In the genomic region with DNA sequence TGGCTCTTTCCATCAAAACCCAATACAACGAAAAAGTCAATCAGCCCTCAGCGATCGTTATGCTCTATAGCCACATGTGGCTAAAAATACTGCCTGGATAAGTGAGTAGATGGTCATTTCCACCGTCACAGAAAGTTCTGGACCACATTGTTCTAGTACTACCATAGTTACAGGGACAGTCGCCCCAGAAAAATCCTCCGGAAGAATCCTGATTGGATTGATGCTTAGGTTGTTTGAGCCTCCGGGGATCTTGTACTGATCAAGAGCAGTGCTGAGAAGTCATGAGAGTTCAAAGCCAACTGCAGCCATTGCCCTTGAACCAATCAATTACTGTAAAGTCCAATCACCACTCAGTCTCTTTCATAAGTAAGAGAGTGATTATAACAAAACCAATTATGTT, we compare ENCODE assay signal across 11 mouse cellular contexts. TPM values are rescaled to one million over a fixed set of nuclear protein-coding genes. Genes with fewer than 3 reads are reported as not detected.
DNase-seq lines count a peak whose midpoint lies in the region; ATAC-seq and TF ChIP-seq lines count a peak whose summit lies in the region.
"Had no signal": no experiment of that assay in that cellular context is flagged by ENCODE, and none has a peak within 500 bp of the region (broad histone marks: within the 10 kb centered on the region; RNA-seq: fewer than 3 reads in every experiment).

No protein-coding gene starts in this region.

- H3K4me3 ChIP-seq in intestine, embryonic 14.5 days (ENCODE audit: low read depth, low read length) = no peak overlapping the region
- H3K4me3 ChIP-seq in intestine, postnatal 0 days (ENCODE audit: low read depth, low read length) = no peak overlapping the region
- H3K4me3 ChIP-seq in forebrain, embryonic 12.5 days (replicated peaks) = no peak overlapping the region
- H3K4me3 ChIP-seq in limb, embryonic 12.5 days (replicated peaks) = no peak overlapping the region

- no peak for DNase-seq in intestine, embryonic 14.5 days (ENCODE audit: low spot score)
- peak; percentile 28 for DNase-seq in Muller cell, postnatal 12 days (ENCODE audit: inconsistent ontology term)
- DNase-seq in cerebellum, adult 11 months = no peak
- no peak for DNase-seq in spleen, postnatal 14 days (ENCODE audit: low spot score in 2 of 2)
- DNase-seq in layer of hippocampus, adult 9-11 months = no peak
- DNase-seq: kidney, adult 8-10 months; thymus, adult 18-20 months had no signal

- H3K36me3 ChIP-seq in intestine, embryonic 14.5 days (ENCODE audit: control insufficient read depth, insufficient read depth, low read length) = no peaks in the 10 kb centered on the region
- H3K36me3 ChIP-seq in intestine, postnatal 0 days (ENCODE audit: control insufficient read depth, insufficient read depth) = no peaks in the 10 kb centered on the region
- no peaks in the 10 kb centered on the region for H3K36me3 ChIP-seq in forebrain, embryonic 12.5 days (replicated peaks)
- H3K36me3 ChIP-seq in limb, embryonic 12.5 days = no peaks in the 10 kb centered on the region

- 39% methylated on average over 7 of the region's 7 CpGs for WGBS in intestine, embryonic 14.5 days
- WGBS in intestine, postnatal 0 days = 48% methylated on average over 7 of the region's 7 CpGs
- 26% methylated on average over 7 of the region's 7 CpGs for WGBS in forebrain, embryonic 12.5 days
- WGBS in limb, embryonic 12.5 days = 33% methylated on average over 7 of the region's 7 CpGs

- no peaks in the 10 kb centered on the region for H3K9me3 ChIP-seq in intestine, embryonic 14.5 days (ENCODE audit: control insufficient read depth, low read length)
- H3K9me3 ChIP-seq in intestine, postnatal 0 days (ENCODE audit: control insufficient read depth) = no peaks in the 10 kb centered on the region
- no peaks in the 10 kb centered on the region for H3K9me3 ChIP-seq in forebrain, embryonic 12.5 days
- H3K9me3 ChIP-seq in limb, embryonic 12.5 days = no peaks in the 10 kb centered on the region

- H3K4me1 ChIP-seq in intestine, embryonic 14.5 days (replicated peaks; ENCODE audit: control insufficient read depth, insufficient read depth, low read length) = peaks cover 6% of the 10 kb centered on the region
- H3K4me1 ChIP-seq in intestine, postnatal 0 days (replicated peaks; ENCODE audit: control insufficient read depth, insufficient read depth, low read length) = no peaks in the 10 kb centered on the region
- H3K4me1 ChIP-seq in forebrain, embryonic 12.5 days = peaks cover 41% of the 10 kb centered on the region
- H3K4me1 ChIP-seq in limb, embryonic 12.5 days (replicated peaks) = peaks cover 26% of the 10 kb centered on the region

- ATAC-seq in intestine, embryonic 14.5 days (replicated peaks; ENCODE audit: low FRiP score, low TSS enrichment, low read depth) = no peak
- ATAC-seq in intestine, postnatal 0 days = no peak
- ATAC-seq in forebrain, embryonic 12.5 days (ENCODE audit: low FRiP score) = no peak
- no peak for ATAC-seq in limb, embryonic 12.5 days (ENCODE audit: insufficient number of reproducible peaks, insufficient read depth, low FRiP score, low TSS enrichment, low read depth)
- ATAC-seq: activated CD4-positive, CD25-positive, alpha-beta regulatory T cell, adult 4 months had no signal

- H3K27me3 ChIP-seq in intestine, embryonic 14.5 days (replicated peaks; ENCODE audit: control insufficient read depth, insufficient read depth, low read length) = 0 out of 2 replicates have a peak, but pooled peaks cover 5% of the 10 kb centered on the region
- H3K27me3 ChIP-seq in intestine, postnatal 0 days (replicated peaks; ENCODE audit: control insufficient read depth, insufficient read depth, low read length) = 0 out of 2 replicates have a peak, but pooled peaks cover 6% of the 10 kb centered on the region
- H3K27me3 ChIP-seq in forebrain, embryonic 12.5 days = peaks cover 48% of the 10 kb centered on the region
- peaks cover 19% of the 10 kb centered on the region for H3K27me3 ChIP-seq in limb, embryonic 12.5 days

- TF ChIP-seq CTCF in intestine, postnatal 0 days (IDR thresholded peaks at IDR 0.05; ENCODE audit: low read depth) = no peak

- no peak overlapping the region for H3K9ac ChIP-seq in intestine, embryonic 14.5 days (ENCODE audit: low read length)
- no peak overlapping the region for H3K9ac ChIP-seq in intestine, postnatal 0 days (ENCODE audit: low read depth, low read length)
- H3K9ac ChIP-seq in forebrain, embryonic 12.5 days = no peak overlapping the region
- no peak overlapping the region for H3K9ac ChIP-seq in limb, embryonic 12.5 days (replicated peaks)

- H3K27ac ChIP-seq in intestine, embryonic 14.5 days (ENCODE audit: low read depth) = no peak overlapping the region
- H3K27ac ChIP-seq in intestine, postnatal 0 days (ENCODE audit: low read depth, low read length) = no peak overlapping the region
- H3K27ac ChIP-seq in forebrain, embryonic 12.5 days = peak overlapping the region; percentile 78; the same call in 1 of the 2 replicates
- H3K27ac ChIP-seq in limb, embryonic 12.5 days = no peak overlapping the region

- peak overlapping the region; percentile 27; the same call in 1 of the 2 replicates for H3K4me2 ChIP-seq in intestine, embryonic 14.5 days (ENCODE audit: low read length)
- no peak overlapping the region for H3K4me2 ChIP-seq in intestine, postnatal 0 days (replicated peaks; ENCODE audit: low read depth)
- H3K4me2 ChIP-seq in forebrain, embryonic 12.5 days = peak overlapping the region; percentile 42
- peak overlapping the region; percentile 47 for H3K4me2 ChIP-seq in limb, embryonic 12.5 days

RNA-seq across cellular contexts. Expression of a gene that starts 56.0 kb away (rescaled TPM):
- polyA plus RNA-seq in intestine, embryonic 14.5 days (2014; fragmentation: Nextera tagmentation; extraction: Ambion mirVana) = 0.19 and 2.2 TPM in 2 replicates
- 0.43 and 0.51 TPM in 2 replicates for polyA plus RNA-seq in intestine, postnatal 0 days (2015; fragmentation: Nextera tagmentation; extraction: Ambion mirVana)
- polyA plus RNA-seq in forebrain, embryonic 12.5 days (2016; fragmentation: Nextera tagmentation; extraction: Ambion mirVana) = 110 and 111 TPM in 2 replicates
- 0.49 TPM in 1 of 2 replicates, not detected in the other for polyA plus RNA-seq in limb, embryonic 12.5 days (2016; fragmentation: Nextera tagmentation; extraction: Ambion mirVana)

Comparison
In these comparisons a context has a peak if more than half of its experiments do, and no peak if none do; other contexts are left out.
1. RNA of a gene that starts 56.0 kb away (polyA plus RNA-seq): 110 to 111 TPM in forebrain, embryonic 12.5 days; 0.19 to 2.2 TPM in intestine, embryonic 14.5 days, 0.43 to 0.51 TPM in intestine, postnatal 0 days and 0.49 TPM in limb, embryonic 12.5 days; every median in the first group is over 10 times any median in the second.